Mouse (Mus musculus): ENCODE measurements around the gene Aim2.
"Not testable (repeated sequence)": the region's sequence is repeated elsewhere in the genome, so short reads cannot be mapped to it uniquely, and the experiment has no call there.

The Aim2 gene

GRCm38 (mm10) chr1:173350372-173350957 lies at the start of gene Aim2:
Aim2 (plus strand) TSS chr1:173350879.
- DNase-seq, result no peak

- not testable (repeated sequence) for DNase-seq
These were observed 47.9 kb upstream of the Aim2 start for GRCm38 (mm10) chr1:173302795-173303194.

- not testable (repeated sequence) for DNase-seq
These were observed 37.1 kb upstream of the Aim2 start for GRCm38 (mm10) chr1:173313535-173314050.

- DNase-seq, result no peak
These were observed 35.0 kb upstream of the Aim2 start for GRCm38 (mm10) chr1:173315725-173316124.

GRCm38 (mm10) chr1:173317925-173318477 lies 32.7 kb upstream of the Aim2 start:
- DNase-seq, result no peak

GRCm38 (mm10) chr1:173321593-173322248 lies 29.0 kb upstream of the Aim2 start:
- no peak for DNase-seq

- no peak for DNase-seq
These were observed 28.4 kb upstream of the Aim2 start for GRCm38 (mm10) chr1:173322249-173322627.

- peak; percentile 69 to 80 for DNase-seq
These were observed 26.7 kb upstream of the Aim2 start for GRCm38 (mm10) chr1:173323839-173324585.

GRCm38 (mm10) chr1:173324961-173325360 lies 25.7 kb upstream of the Aim2 start:
- DNase-seq, result no peak

GRCm38 (mm10) chr1:173325395-173325794 lies 25.3 kb upstream of the Aim2 start:
- DNase-seq, result no peak

- no peak for DNase-seq
These were observed 24.1 kb upstream of the Aim2 start for GRCm38 (mm10) chr1:173326552-173326951.

GRCm38 (mm10) chr1:173328446-173328845 lies 22.2 kb upstream of the Aim2 start:
- no peak for DNase-seq

- no peak for DNase-seq
These were observed 21.5 kb upstream of the Aim2 start for GRCm38 (mm10) chr1:173329185-173329584.

GRCm38 (mm10) chr1:173329743-173330142 lies 20.9 kb upstream of the Aim2 start:
- no peak for DNase-seq

GRCm38 (mm10) chr1:173332418-173332817 lies 18.3 kb upstream of the Aim2 start:
- DNase-seq, result peak; percentile 59

GRCm38 (mm10) chr1:173333312-173334253 lies 17.1 kb upstream of the Aim2 start, which contains the start of gene Ackr1:
Ackr1 (minus strand) TSS chr1:173333750.
- DNase-seq, result no peak

- no peak for DNase-seq
These were observed 14.8 kb upstream of the Aim2 start for GRCm38 (mm10) chr1:173335903-173336302.

GRCm38 (mm10) chr1:173337008-173337407 lies 13.7 kb upstream of the Aim2 start:
- no peak for DNase-seq

- peak; percentile 83 to 88 for DNase-seq
These were observed 11.1 kb upstream of the Aim2 start for GRCm38 (mm10) chr1:173339543-173339942.

- no peak for DNase-seq
These were observed 8.3 kb upstream of the Aim2 start for GRCm38 (mm10) chr1:173342425-173342824.

- no peak for DNase-seq
These were observed 6.7 kb upstream of the Aim2 start for GRCm38 (mm10) chr1:173343934-173344333.

GRCm38 (mm10) chr1:173345112-173345511 lies 5.6 kb upstream of the Aim2 start:
- no peak for DNase-seq
